Mouse (Mus musculus) brain, embryonic 14.5 days (tissue): ENCODE measurements around the gene Epb41l2.

Source experiments
- CTCF ChIP-seq: fragments of 200-500 bp; IDR thresholded peaks from 2 replicates; pipeline ENCODE4 v1.5.1; 2012; ENCODE audit warnings: inconsistent platforms, mild to moderate bottlenecking, moderate library complexity, borderline replicate concordance; ENCODE audit not compliant: insufficient read depth, insufficient read length; ENCODE audit errors: extremely low read depth
- POLR2A ChIP-seq: fragments of 200-500 bp; IDR thresholded peaks from 2 replicates; pipeline ENCODE4 v1.6.1; 2012; ENCODE audit warnings: mild to moderate bottlenecking, inconsistent platforms, borderline replicate concordance; ENCODE audit not compliant: poor library complexity, insufficient read depth, insufficient read length, severe bottlenecking; ENCODE audit errors: extremely low read depth

GRCm38 (mm10) chr10:25393721-25394120 is 34.1 kb downstream of the Epb41l2 start:
- TF ChIP-seq POLR2A (no peak), CTCF (no peak)
